Mouse (Mus musculus): ENCODE measurements around the gene Tedc2. TPM values are rescaled to one million over a fixed set of nuclear protein-coding genes. Genes with fewer than 3 reads are reported as not detected.

The Tedc2 gene
- polyA plus RNA-seq (2012; rRNA removed; ENCODE audit: low replicate concordance), result 8.0 and 12.3 TPM in 2 replicates

GRCm38 (mm10) chr17:24220435-24221411 is at the start of gene Tedc2:
Gene Tedc2 (minus strand): TSS chr17:24220851.

GRCm38 (mm10) chr17:24251320-24252069 is 30.8 kb upstream of the Tedc2 start, which contains the start of gene Ccnf:
Gene Ccnf (minus strand): TSS chr17:24251484.

GRCm38 (mm10) chr17:24209043-24209915 is 11.4 kb downstream of the Tedc2 start, which contains the start of gene Ntn3:
Gene Ntn3 (minus strand): TSS chr17:24209531.

GRCm38 (mm10) chr17:24205284-24205888 is 15.3 kb downstream of the Tedc2 start, which contains the start of gene Tbc1d24:
Gene Tbc1d24 (minus strand): TSS chr17:24205562.

GRCm38 (mm10) chr17:24169317-24170065 is 51.2 kb downstream of the Tedc2 start, which contains the start of gene Atp6v0c:
Gene Atp6v0c (minus strand): TSS chr17:24169702.

Other genes with a start within 250 kb of the Tedc2 start
- 0.37 and 1.5 TPM in 2 replicates for gene Prss30, start 240.3 kb downstream of the Tedc2 start, polyA plus RNA-seq (2012; rRNA removed; ENCODE audit: low replicate concordance)
- gene Prss22, start 222.8 kb downstream of the Tedc2 start, polyA plus RNA-seq (2012; rRNA removed; ENCODE audit: low replicate concordance), result 1.0 TPM in 1 of 2 replicates, not detected in the other
- 2.3 and 9.7 TPM in 2 replicates for gene Prss27, start 182.7 kb downstream of the Tedc2 start, polyA plus RNA-seq (2012; rRNA removed; ENCODE audit: low replicate concordance)
- gene Kctd5, start 147.4 kb downstream of the Tedc2 start, polyA plus RNA-seq (2012; rRNA removed; ENCODE audit: low replicate concordance), result 17.6 and 36.4 TPM in 2 replicates
- 22.3 and 23.3 TPM in 2 replicates for gene Pdpk1, start 69.9 kb downstream of the Tedc2 start, polyA plus RNA-seq (2012; rRNA removed; ENCODE audit: low replicate concordance)
- gene Amdhd2, start 57.1 kb downstream of the Tedc2 start, polyA plus RNA-seq (2012; rRNA removed; ENCODE audit: low replicate concordance), result 43.6 and 56.5 TPM in 2 replicates
- gene Atp6v0c, start 51.1 kb downstream of the Tedc2 start, polyA plus RNA-seq (2012; rRNA removed; ENCODE audit: low replicate concordance), result 819 and 932 TPM in 2 replicates
- gene Tbc1d24, start 15.3 kb downstream of the Tedc2 start, polyA plus RNA-seq (2012; rRNA removed; ENCODE audit: low replicate concordance), result 18.9 and 36.2 TPM in 2 replicates
- 7.1 and 13.6 TPM in 2 replicates for gene Ntn3, start 11.3 kb downstream of the Tedc2 start, polyA plus RNA-seq (2012; rRNA removed; ENCODE audit: low replicate concordance)
- gene Ccnf, start 30.6 kb upstream of the Tedc2 start, polyA plus RNA-seq (2012; rRNA removed; ENCODE audit: low replicate concordance), result 1.4 and 8.8 TPM in 2 replicates
- gene Abca17, start 130.2 kb upstream of the Tedc2 start, polyA plus RNA-seq (2012; rRNA removed; ENCODE audit: low replicate concordance), result 0.05 TPM in 1 of 2 replicates, not detected in the other
- gene Abca3, start 131.1 kb upstream of the Tedc2 start, polyA plus RNA-seq (2012; rRNA removed; ENCODE audit: low replicate concordance), result 39.5 and 58.9 TPM in 2 replicates
- 66.9 and 162 TPM in 2 replicates for gene Rnps1, start 193.7 kb upstream of the Tedc2 start, polyA plus RNA-seq (2012; rRNA removed; ENCODE audit: low replicate concordance)
- 161 and 217 TPM in 2 replicates for gene Eci1, start 205.8 kb upstream of the Tedc2 start, polyA plus RNA-seq (2012; rRNA removed; ENCODE audit: low replicate concordance)
- 6.2 and 11.7 TPM in 2 replicates for gene Dnase1l2, start 222.3 kb upstream of the Tedc2 start, polyA plus RNA-seq (2012; rRNA removed; ENCODE audit: low replicate concordance)
- 74.7 and 92.1 TPM in 2 replicates for gene E4f1, start 249.5 kb upstream of the Tedc2 start, polyA plus RNA-seq (2012; rRNA removed; ENCODE audit: low replicate concordance)
- gene Pgp, start 249.5 kb upstream of the Tedc2 start, polyA plus RNA-seq (2012; rRNA removed; ENCODE audit: low replicate concordance), result 39.2 and 51.2 TPM in 2 replicates